Comparison of ENCODE assay signal across 32 mouse cellular contexts in genomic region chr8:72187793-72188331, GRCm38 (mm10). TPM values are rescaled to one million over a fixed set of nuclear protein-coding genes. Genes with fewer than 3 reads are reported as not detected.
"Had no signal": no experiment of that assay in that cellular context is flagged by ENCODE, and none has a peak within 500 bp of the region (broad histone marks: within the 10 kb centered on the region; RNA-seq: fewer than 3 reads in every experiment).

No protein-coding gene starts in this region.

- H3K36me3 ChIP-seq: kidney, embryonic 15.5 days; liver, embryonic 13.5 days; midbrain, embryonic 10.5 days; midbrain, embryonic 15.5 days; neural tube, embryonic 12.5 days; neural tube, embryonic 15.5 days; stomach, embryonic 15.5 days had no signal

- H3K4me2 ChIP-seq: kidney, embryonic 15.5 days; liver, embryonic 13.5 days; midbrain, embryonic 15.5 days; neural tube, embryonic 12.5 days; neural tube, embryonic 15.5 days; stomach, embryonic 15.5 days had no signal

- ATAC-seq: midbrain, embryonic 15.5 days had no signal

- DNase-seq: kidney, postnatal 10 days; kidney, postnatal 36 days; layer of hippocampus, postnatal 36 days; liver, embryonic 13.5 days; lung, adult 2 months; lung, postnatal 14 days; right cerebral cortex, adult 18-20 months; right cerebral cortex, postnatal 14 days; right cerebral cortex, postnatal 4 days; spleen, adult 18-20 months; thymus, adult 18-20 months; thymus, postnatal 36 days had no signal

- H3K27ac ChIP-seq: kidney, embryonic 15.5 days; left cerebral cortex, adult 2 months; liver, embryonic 13.5 days; macrophage; midbrain, embryonic 10.5 days; midbrain, embryonic 15.5 days; neural tube, embryonic 12.5 days; neural tube, embryonic 15.5 days; stomach, embryonic 15.5 days had no signal

- H3K9me3 ChIP-seq: kidney, embryonic 15.5 days; liver, embryonic 13.5 days; midbrain, embryonic 10.5 days; midbrain, embryonic 15.5 days; neural tube, embryonic 12.5 days; neural tube, embryonic 15.5 days; stomach, embryonic 15.5 days had no signal

- H3K4me1 ChIP-seq: kidney, embryonic 15.5 days; liver, embryonic 13.5 days; midbrain, embryonic 10.5 days; midbrain, embryonic 15.5 days; neural tube, embryonic 12.5 days; neural tube, embryonic 15.5 days; stomach, embryonic 15.5 days had no signal

- H3K27me3 ChIP-seq: kidney, embryonic 15.5 days; liver, embryonic 13.5 days; midbrain, embryonic 15.5 days; neural tube, embryonic 12.5 days; neural tube, embryonic 15.5 days; stomach, embryonic 15.5 days had no signal

- H3K4me3 ChIP-seq: kidney, embryonic 15.5 days; left cerebral cortex, adult 2 months; liver, embryonic 13.5 days; midbrain, embryonic 10.5 days; midbrain, embryonic 15.5 days; neural tube, embryonic 12.5 days; neural tube, embryonic 15.5 days; stomach, embryonic 15.5 days had no signal

- H3K9ac ChIP-seq: kidney, embryonic 15.5 days; liver, embryonic 13.5 days; midbrain, embryonic 15.5 days; neural tube, embryonic 12.5 days; neural tube, embryonic 15.5 days; stomach, embryonic 15.5 days had no signal

RNA-seq across cellular contexts. Expression of gene Hsh2d, which starts 1.6 kb away (rescaled TPM):
- total RNA-seq: layer of hippocampus, postnatal 36 days; left cerebral cortex, adult 2 months; left cerebral cortex, postnatal 10 days; left cerebral cortex, postnatal 36 days had no signal
- polyA plus RNA-seq: limb, embryonic 11.5 days; midbrain, embryonic 10.5 days; midbrain, embryonic 15.5 days; neural tube, embryonic 12.5 days; neural tube, embryonic 15.5 days had no signal

RNA-seq across cellular contexts. Expression of gene Cib3, which starts 24.8 kb away (rescaled TPM):
- total RNA-seq: layer of hippocampus, postnatal 10 days; left cerebral cortex, postnatal 10 days; left cerebral cortex, postnatal 36 days had no signal
- polyA plus RNA-seq: kidney, embryonic 15.5 days; limb, embryonic 11.5 days; limb, embryonic 14.5 days; liver, embryonic 13.5 days; liver, embryonic 16.5 days; macrophage; midbrain, embryonic 10.5 days; midbrain, embryonic 15.5 days; neural tube, embryonic 12.5 days; neural tube, embryonic 15.5 days; stomach, embryonic 15.5 days had no signal

RNA-seq across cellular contexts. Expression of gene Gm11034, which starts 25.6 kb away (rescaled TPM):
- total RNA-seq: layer of hippocampus, adult 8-10 months; layer of hippocampus, postnatal 10 days; layer of hippocampus, postnatal 36 days; left cerebral cortex, adult 2 months; left cerebral cortex, postnatal 10 days; left cerebral cortex, postnatal 36 days; liver, adult 2 months; megakaryocyte, adult 5-6 weeks had no signal
- polyA plus RNA-seq: kidney, embryonic 15.5 days; limb, embryonic 11.5 days; limb, embryonic 14.5 days; liver, adult 2 months; liver, embryonic 13.5 days; liver, embryonic 16.5 days; lung, adult 2 months; lung, embryonic 16.5 days; macrophage; midbrain, embryonic 10.5 days; midbrain, embryonic 15.5 days; neural tube, embryonic 12.5 days; neural tube, embryonic 15.5 days; stomach, embryonic 15.5 days; testis, adult 2 months; urinary bladder, adult 2 months had no signal
